Mouse (Mus musculus): ENCODE results near the gene Psg16.

DNA sequence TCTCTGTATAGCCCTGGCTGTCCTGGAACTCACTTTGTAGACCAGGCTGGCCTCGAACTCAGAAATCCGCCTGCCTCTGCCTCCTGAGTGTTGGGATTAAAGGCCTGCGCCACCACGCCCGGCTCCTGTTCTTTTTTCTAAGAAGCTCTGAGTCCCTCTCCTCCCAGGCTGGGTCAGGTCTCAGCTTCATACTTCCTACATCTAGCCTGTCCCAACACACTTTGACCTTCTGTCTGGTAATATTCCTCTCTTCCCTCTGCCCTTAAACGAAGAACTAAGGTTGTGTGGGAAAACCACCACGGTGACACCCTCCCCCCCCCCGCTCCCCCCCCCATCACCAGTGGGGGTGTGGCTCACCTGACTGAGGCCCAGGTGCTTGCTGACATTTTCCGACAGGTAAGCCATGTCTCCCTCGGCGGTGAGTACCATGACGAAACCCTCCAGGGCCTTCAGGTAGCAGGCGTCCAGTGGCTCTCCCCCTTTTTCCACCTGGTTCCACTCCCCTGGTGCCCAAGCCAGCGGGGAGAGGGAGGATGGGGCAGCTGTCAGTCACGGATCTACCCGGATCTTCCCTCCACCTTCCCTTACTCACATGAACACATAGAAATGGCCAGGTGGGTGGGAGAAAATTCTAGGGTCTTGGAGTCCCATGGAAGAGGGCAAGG lies 19.4 kb upstream of the Psg16 start:
- TF ChIP-seq USF1 (IDR thresholded peaks at IDR 0.05; ENCODE audit: low read depth) (no peak), MYOD1 (IDR thresholded peaks at IDR 0.05; ENCODE audit: control insufficient read depth, insufficient read length, low read depth) (no peak), MAX (IDR thresholded peaks at IDR 0.05) (no peak), CTCF (IDR thresholded peaks at IDR 0.05; ENCODE audit: control insufficient read depth, insufficient read depth, insufficient read length) (no peak)
